ENCODE assay signal across 9 mouse cellular contexts in the genomic region with DNA sequence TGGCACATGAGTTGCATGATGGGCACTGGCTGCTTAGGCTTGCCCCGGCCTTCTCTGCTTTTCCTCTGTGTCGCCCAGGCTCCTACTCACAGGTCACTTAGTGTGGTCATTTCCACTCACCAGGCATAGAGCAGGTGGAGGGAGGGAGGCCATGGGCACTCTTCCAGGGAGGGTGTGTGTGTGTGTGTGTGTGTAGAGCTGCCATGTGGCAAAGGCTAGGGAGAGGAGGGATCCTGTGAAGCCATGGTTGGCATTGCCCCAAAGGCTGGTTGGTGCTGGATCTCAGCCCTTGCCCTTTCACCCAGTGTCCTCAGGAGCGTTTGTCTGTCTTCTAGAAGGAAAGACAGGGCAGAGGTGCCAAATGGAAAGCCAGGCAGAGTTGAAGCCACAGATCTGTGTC. TPM values are rescaled to one million over a fixed set of nuclear protein-coding genes. Genes with fewer than 3 reads are reported as not detected.
DNase-seq lines count a peak whose midpoint lies in the region; ATAC-seq and TF ChIP-seq lines count a peak whose summit lies in the region.
"Had no signal": no experiment of that assay in that cellular context is flagged by ENCODE, and none has a peak within 500 bp of the region (broad histone marks: within the 10 kb centered on the region; RNA-seq: fewer than 3 reads in every experiment).

No protein-coding gene starts in this region.

- no peaks in the 10 kb centered on the region for H3K9me3 ChIP-seq in hindbrain, embryonic 10.5 days
- H3K9me3 ChIP-seq in hindbrain, embryonic 13.5 days, result no peaks in the 10 kb centered on the region
- H3K9me3 ChIP-seq in limb, embryonic 10.5 days (replicated peaks), result no peaks in the 10 kb centered on the region

- 83% methylated on average over 3 of the region's 3 CpGs for whole genome bisulfite sequencing in hindbrain, embryonic 10.5 days
- WGBS in hindbrain, embryonic 13.5 days, result 96% methylated on average over 3 of the region's 3 CpGs
- 85% methylated on average over 3 of the region's 3 CpGs for WGBS in limb, embryonic 10.5 days

- peaks cover 31% of the 10 kb centered on the region for H3K27me3 ChIP-seq in hindbrain, embryonic 10.5 days (ENCODE audit: insufficient read depth, poor library complexity, severe bottlenecking)
- peaks cover 17% of the 10 kb centered on the region for H3K27me3 ChIP-seq in hindbrain, embryonic 13.5 days
- peaks cover 11% of the 10 kb centered on the region; the same call in 1 of the 2 replicates for H3K27me3 ChIP-seq in limb, embryonic 10.5 days (ENCODE audit: low read depth, poor library complexity, severe bottlenecking)

- intact Hi-C loops in gastrocnemius, adult 2 months (cut with DNase I), result loop anchor here (5.0 kb wide), 2 partner anchors 55 to 90 kb away; no protein-coding TSS in a partner anchor

- H3K4me3 ChIP-seq in hindbrain, embryonic 10.5 days, result no peak overlapping the region
- no peak overlapping the region for H3K4me3 ChIP-seq in hindbrain, embryonic 13.5 days
- peak overlapping the region; percentile 39 for H3K4me3 ChIP-seq in gastrocnemius, adult 2 months
- no peak overlapping the region for H3K4me3 ChIP-seq in limb, embryonic 10.5 days

- no peaks in the 10 kb centered on the region for H3K36me3 ChIP-seq in hindbrain, embryonic 10.5 days
- no peaks in the 10 kb centered on the region for H3K36me3 ChIP-seq in hindbrain, embryonic 13.5 days
- no peaks in the 10 kb centered on the region for H3K36me3 ChIP-seq in limb, embryonic 10.5 days

- H3K27ac ChIP-seq in hindbrain, embryonic 10.5 days, result peak overlapping the region; percentile 31; the same call in 1 of the 2 replicates
- no peak overlapping the region for H3K27ac ChIP-seq in hindbrain, embryonic 13.5 days
- H3K27ac ChIP-seq in gastrocnemius, adult 2 months, result peak overlapping the region; percentile 91
- H3K27ac ChIP-seq in limb, embryonic 10.5 days, result peak overlapping the region; percentile 67; the same call in 1 of the 2 replicates
- H3K27ac ChIP-seq: macrophage had no signal

- no peak for DNase-seq in hindbrain, embryonic 10.5 days (ENCODE audit: low spot score)
- DNase-seq in adrenal gland, adult 8-10 months, result peak; percentile 89
- peak; percentile 84 for DNase-seq in gastrocnemius, adult 2 months
- no peak for DNase-seq in limb, embryonic 10.5 days (ENCODE audit: low spot score)
- DNase-seq in T-cell, adult 2 months (ENCODE audit: low spot score), result no peak
- no peak for DNase-seq in B cell, adult 2 months
- no peak for DNase-seq in layer of hippocampus, postnatal 25 days (ENCODE audit: extremely low spot score in 1 of 2, low spot score in 1 of 2)

- no peak overlapping the region for H3K4me2 ChIP-seq in hindbrain, embryonic 13.5 days

- TF ChIP-seq CTCF in gastrocnemius, adult 2 months (IDR thresholded peaks at IDR 0.05), result no peak

- H3K9ac ChIP-seq in hindbrain, embryonic 13.5 days, result no peak overlapping the region

- H3K4me1 ChIP-seq in hindbrain, embryonic 10.5 days (replicated peaks), result peaks cover 51% of the 10 kb centered on the region
- H3K4me1 ChIP-seq in hindbrain, embryonic 13.5 days (replicated peaks), result peaks cover 17% of the 10 kb centered on the region
- peaks cover 20% of the 10 kb centered on the region for H3K4me1 ChIP-seq in limb, embryonic 10.5 days

- no peak for ATAC-seq in hindbrain, embryonic 13.5 days (ENCODE audit: low FRiP score)

RNA-seq across cellular contexts. Expression of a gene that starts 7.8 kb away (rescaled TPM):
- 4.3 and 10.2 TPM in 2 replicates for polyA plus RNA-seq in hindbrain, embryonic 10.5 days (2016; fragmentation: Nextera tagmentation; extraction: Ambion mirVana)
- 19.7 and 21.3 TPM in 2 replicates for polyA plus RNA-seq in hindbrain, embryonic 13.5 days (2015; fragmentation: Nextera tagmentation; extraction: Ambion mirVana)
- 100 to 1,000 TPM in 3 of 4 experiments, 10 to 100 TPM in 1; 99.2 to 165 (median 135) TPM for total RNA-seq in adrenal gland, adult 8-10 months (2022)
- 10 to 100 TPM; 22.5 to 46.8 TPM for total RNA-seq in gastrocnemius, adult 2 months (2021)
- polyA plus RNA-seq in limb, embryonic 10.5 days (2016; fragmentation: Nextera tagmentation; extraction: Ambion mirVana), result 1.6 and 3.3 TPM in 2 replicates
- total RNA-seq in layer of hippocampus, postnatal 25 days (2021), result 100 to 1,000 TPM; 190 to 192 TPM

Comparison
In these comparisons a context has a peak if more than half of its experiments do, and no peak if none do; other contexts are left out.
1. DNase-seq: peak in adrenal gland, adult 8-10 months (single experiment) and gastrocnemius, adult 2 months (single experiment); none in hindbrain, embryonic 10.5 days (single experiment), limb, embryonic 10.5 days (single experiment), T-cell, adult 2 months (single experiment), B cell, adult 2 months (0 of 2) and layer of hippocampus, postnatal 25 days (0 of 2).